Mouse (Mus musculus) left cerebral cortex, postnatal 36 days (tissue): ENCODE measurements around the gene Platr17. TPM values are rescaled to one million over a fixed set of nuclear protein-coding genes. Genes with fewer than 3 reads are reported as not detected.
A peak's percentile ranks its signal among the peaks of the same experiment; 100 is the strongest.
"Not testable (repeated sequence)": the region's sequence is repeated elsewhere in the genome, so short reads cannot be mapped to it uniquely, and the experiment has no call there.

Experiments
- DNase-seq, 2 experiments: peaks; one replicate each; pipeline ENCODE4 v3.0.0; 2021 to 2022; ENCODE audit warnings: low spot score in 2 of 2, mixed read lengths in 1 of 2
- intact Hi-C: fragments of 180-260 bp; cut with DNase I; formaldehyde crosslinking; loops from one replicate; pipeline ENCODE4 v1.15.1; 2025
- total RNA-seq, 2 experiments: library from RNA; stranded (reverse); gene quantifications; 2 replicates each; pipeline ENCODE4 v1.2.3; 2021

The Platr17 gene
- total RNA-seq, 2 experiments from 2014 or later, result 0.70 to 0.96 TPM

DNA sequence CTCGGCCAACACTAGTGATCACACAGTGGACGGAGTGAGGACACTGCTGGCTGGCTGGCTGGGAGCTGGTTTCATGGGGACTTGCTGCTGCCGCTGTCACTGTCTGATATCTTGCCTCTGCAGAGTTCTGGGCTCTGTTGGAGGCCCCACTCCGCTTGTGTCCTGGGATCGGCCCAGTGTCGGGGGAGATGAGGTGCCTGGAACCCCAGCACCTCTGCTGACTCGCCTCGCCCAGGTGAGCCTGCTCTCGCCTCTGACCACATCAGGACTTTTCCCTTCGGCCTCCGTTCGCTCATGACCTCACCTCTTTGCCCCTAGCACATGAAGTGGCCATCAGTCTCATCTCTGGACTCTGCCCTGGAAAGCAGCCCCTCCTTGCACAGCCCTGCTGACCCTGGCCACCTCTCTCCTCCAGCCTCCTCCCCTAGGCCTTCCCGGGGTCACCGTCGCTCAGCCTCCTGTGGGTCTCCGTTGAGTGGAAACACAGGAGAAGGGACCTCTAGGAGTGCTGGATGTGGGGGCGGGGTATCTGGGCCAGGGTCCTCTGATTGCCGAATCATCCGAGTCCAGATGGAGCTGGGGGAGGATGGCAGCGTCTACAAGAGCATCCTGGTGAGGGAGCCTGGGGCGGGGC is 30.6 kb downstream of the Platr17 start:
- intact Hi-C loops, result loop anchor here (10.0 kb wide), 1 partner anchor 909 kb away; no protein-coding TSS in a partner anchor
- no peak for DNase-seq

- no peak for DNase-seq
- intact Hi-C loops, result loop anchor here (10.0 kb wide), 1 partner anchor 908 kb away; no protein-coding TSS in a partner anchor
Observed at GRCm38 (mm10) chr17:33936993-33937392, 32.1 kb downstream of the Platr17 start.

DNA sequence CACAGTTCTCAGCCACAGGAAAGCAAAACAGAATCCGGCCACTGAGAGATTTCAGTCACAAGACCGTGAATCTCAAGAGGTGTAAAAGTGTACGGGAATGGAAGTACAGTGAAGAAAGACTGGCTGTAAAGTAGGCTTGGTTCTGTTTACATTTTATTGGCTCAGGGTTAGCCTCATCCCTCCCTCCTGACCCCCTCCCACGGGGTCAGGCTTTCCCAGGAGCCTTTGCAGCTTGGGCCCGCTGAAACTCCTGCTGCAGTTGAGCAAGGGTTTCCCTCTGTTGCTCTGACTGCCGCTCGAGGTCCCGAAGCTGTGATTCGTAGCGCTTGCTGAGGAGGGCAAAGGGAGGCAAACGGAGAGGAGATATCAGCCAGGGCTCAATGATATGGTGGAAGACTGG is 33.8 kb downstream of the Platr17 start:
- DNase-seq, result no peak
- intact Hi-C loops, result loop anchor here (10.0 kb wide), 1 partner anchor 906 kb away; no protein-coding TSS in a partner anchor

GRCm38 (mm10) chr17:33940206-33940805 is 35.4 kb downstream of the Platr17 start, which contains the start of the genes Pfdn6 and Wdr46:
Gene Pfdn6, minus strand, starts transcription at chr17:33940343.
Gene Wdr46, plus strand, starts transcription at chr17:33940660.
- DNase-seq, result peak; percentile 81 to 87
- intact Hi-C loops, result loop anchor here (1.0 kb wide), 1 partner anchor 16 kb away; the partner anchor contains the start of gene Rps18

DNA sequence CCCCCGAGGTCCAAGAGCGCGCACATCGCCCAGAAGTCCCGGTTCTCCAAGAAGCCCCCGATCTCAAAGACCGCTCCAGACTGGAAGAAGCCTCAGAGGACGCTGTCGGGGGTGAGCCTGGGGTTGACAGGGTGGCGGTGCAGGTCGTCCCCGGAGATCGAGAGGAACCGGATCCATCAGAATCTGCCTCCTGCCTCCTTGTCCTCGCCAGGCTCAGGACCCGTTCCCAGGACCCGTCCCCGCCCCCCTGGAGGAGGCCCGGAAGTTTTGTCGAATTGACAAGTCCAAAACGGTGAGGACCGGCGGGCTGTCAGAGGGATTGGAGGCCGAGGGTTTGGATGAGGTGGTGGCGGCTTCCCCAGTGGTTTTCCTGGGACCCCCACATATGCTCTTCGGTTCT is 36.0 kb downstream of the Platr17 start:
- DNase-seq, result no peak
- intact Hi-C loops, result loop anchor here (1.0 kb wide), 1 partner anchor 15 kb away; the partner anchor contains the start of gene Rps18

DNA sequence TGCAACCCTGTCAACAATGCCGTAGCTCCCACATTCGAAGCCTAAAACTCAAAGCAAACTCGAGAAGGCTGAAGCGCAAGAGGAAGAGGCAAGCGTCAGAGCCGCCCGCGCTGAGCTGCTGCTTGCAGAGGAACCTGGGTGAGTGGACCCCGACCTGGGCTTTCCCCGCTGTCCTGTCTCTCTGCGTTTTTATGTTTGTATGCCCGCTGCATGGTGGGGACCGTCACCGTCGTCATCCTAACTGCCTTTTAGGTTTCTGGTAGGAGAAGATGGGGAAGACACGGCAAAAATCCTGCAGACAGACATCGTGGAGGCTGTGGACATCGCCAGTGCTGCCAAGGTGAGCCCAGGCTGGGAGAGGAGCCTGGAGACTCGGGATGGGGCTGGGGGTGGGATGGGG is 36.4 kb downstream of the Platr17 start:
- no peak for DNase-seq
- intact Hi-C loops, result no loop called here

DNA sequence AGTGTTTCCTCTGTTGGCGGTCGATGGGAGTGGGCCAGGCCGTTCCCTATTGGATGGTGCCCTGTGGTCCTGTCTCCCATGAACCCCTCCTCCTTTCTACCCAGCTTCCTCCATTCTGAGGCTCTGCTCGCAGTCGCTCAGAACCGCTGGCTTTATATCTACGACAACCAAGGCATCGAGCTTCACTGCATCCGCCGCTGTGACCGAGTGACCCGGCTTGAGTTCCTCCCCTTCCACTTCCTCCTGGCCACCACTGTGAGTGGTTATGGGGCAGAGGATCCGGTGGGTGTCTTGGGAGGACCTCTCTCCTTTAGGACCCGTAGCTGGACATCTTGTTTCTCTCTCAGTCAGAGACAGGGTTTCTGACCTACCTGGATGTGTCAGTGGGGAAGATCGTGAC is 38.5 kb downstream of the Platr17 start:
- intact Hi-C loops, result no loop called here

GRCm38 (mm10) chr17:33947430-33948089 is 42.6 kb downstream of the Platr17 start:
- DNase-seq, result no peak
- intact Hi-C loops, result no loop called here

More for the DNA sequence above, 38.5 kb downstream of the Platr17 start:
- DNase-seq, result no peak

GRCm38 (mm10) chr17:33948090-33948904 is 43.4 kb downstream of the Platr17 start:
- no peak for DNase-seq
- intact Hi-C loops, result no loop called here

DNA sequence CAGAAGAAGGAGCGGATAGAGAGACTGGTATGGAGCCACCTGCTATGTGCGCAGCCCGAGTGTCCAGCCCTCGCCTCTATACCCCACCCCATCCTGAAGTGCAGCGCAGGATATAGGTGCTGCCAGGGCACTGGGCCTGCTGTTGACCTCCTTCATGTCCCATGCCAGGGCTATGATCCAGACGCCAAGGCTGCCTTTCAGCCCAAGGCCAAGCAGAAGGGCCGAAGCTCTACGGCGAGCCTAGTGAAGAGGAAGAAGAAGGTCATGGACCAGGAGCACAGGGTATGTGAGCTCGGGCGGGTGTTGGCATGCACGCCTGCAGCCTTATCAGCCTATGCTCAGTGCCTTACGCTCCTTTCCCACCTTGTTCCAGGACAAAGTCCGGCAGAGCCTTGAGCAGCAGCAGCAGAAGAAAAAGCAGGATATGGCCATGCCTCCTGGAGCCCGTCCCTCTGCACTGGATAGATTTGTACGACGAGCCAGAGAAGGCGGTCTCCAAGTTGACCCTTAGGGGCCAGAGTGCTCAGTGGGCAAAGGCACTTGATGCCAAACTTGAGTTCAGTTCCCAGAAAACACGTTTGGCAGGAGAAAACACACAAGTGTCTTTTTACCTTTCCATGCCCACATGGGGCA is 44.1 kb downstream of the Platr17 start:
- no peak for DNase-seq
- intact Hi-C loops, result no loop called here

DNA sequence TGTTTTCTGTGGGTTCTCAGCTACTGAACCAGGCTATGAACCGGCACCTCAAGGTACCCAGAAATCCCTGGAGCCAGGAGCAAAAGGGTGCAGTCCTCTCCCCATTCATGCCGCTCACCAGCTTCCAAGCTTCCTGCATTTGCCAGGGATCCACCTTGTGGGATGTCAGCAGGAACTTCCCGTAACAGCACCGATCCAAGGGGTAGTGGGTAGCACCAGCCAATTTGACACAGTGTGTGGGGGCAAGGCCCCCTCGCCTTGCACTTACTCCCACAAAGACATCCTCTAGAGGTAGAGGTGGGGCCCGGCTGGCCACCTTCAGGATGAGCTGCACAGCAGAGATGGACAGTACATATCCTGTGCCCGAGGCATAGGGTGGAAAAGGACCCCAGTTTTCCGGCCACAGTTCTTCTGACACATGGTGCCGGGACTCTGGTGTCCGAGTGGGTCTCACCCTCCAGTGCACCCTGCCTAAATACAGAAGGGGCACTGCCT is 45.2 kb downstream of the Platr17 start:
- no peak for DNase-seq
- intact Hi-C loops, result no loop called here

- peak; percentile 77 to 81 for DNase-seq
- intact Hi-C loops, result no loop called here
Observed at GRCm38 (mm10) chr17:33951021-33951946, 46.3 kb downstream of the Platr17 start, which contains the start of gene B3galt4. Gene B3galt4, minus strand, starts transcription at chr17:33951488.

DNA sequence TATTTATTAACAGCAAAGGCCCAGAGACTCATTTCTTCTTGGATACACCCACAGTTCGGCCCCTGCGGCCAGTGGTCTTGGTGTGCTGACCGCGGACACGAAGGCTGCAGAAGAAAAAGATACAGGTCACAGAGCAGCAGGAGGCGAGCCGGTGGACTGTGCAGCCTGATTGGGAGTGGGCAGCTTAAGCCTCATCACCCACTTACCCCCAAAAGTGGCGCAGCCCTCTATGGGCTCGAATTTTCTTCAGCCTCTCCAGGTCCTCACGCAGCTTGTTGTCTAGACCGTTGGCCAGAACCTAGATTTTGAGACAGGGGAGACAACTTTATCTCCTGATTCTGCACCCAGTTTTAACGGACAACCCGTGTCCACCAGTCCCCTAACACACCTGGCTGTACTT is 47.1 kb downstream of the Platr17 start:
- intact Hi-C loops, DNase-seq: not testable (repeated sequence)

GRCm38 (mm10) chr17:33952879-33953278 is 47.9 kb downstream of the Platr17 start:
- intact Hi-C loops, result no loop called here
- no peak for DNase-seq

- intact Hi-C loops, result no loop called here
- DNase-seq, result no peak
Observed at GRCm38 (mm10) chr17:33953310-33953709, 48.4 kb downstream of the Platr17 start.

DNA sequence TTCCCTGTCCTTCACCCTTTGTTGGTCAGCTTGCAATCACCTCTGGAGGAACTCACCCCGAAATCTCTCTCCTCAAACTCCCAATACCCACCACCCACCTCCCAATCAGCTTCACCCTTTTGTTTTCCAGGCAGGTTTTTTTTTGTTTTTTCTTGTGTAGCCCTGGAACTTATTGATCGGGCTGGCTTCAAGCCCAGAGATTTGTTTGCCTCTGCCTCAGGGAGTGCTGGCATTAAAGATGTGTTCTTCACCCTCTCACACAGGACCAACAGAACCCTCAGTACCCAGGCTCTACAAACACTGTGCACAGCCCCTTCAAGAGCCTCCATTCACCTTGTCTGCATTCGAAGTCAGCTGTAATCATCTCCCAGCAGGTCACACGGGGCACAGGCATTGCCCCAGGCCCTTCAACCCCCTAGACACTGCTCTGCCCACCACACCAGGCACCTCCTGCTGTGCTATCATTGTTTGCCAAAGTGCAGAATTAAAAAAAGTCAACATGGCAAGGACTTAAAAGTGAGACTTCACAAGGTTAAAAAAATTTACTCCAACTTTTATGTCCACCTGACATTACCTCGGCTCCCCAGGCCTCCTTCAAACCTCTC is 49.1 kb downstream of the Platr17 start:
- DNase-seq, result no peak
- intact Hi-C loops, result no loop called here
